Mouse (Mus musculus): ENCODE measurements at regions not wholly inside any gene's neighbourhood (a gene's known extent, or its start where the extent isn't known, plus 50 kb on each side); places are given as distances from the start of the nearest gene placed in this dataset.

GRCm38 (mm10) chr12:109951884-109952456 lies 326.9 kb upstream of the Dio3 start:
- no peak for DNase-seq (ENCODE audit: low spot score in 2 of 2)

- DNase-seq (ENCODE audit: low spot score in 2 of 2) = no peak
These were observed 325.9 kb upstream of the Dio3 start for GRCm38 (mm10) chr12:109952933-109953332.

GRCm38 (mm10) chr12:109957305-109957704 lies 321.6 kb upstream of the Dio3 start:
- DNase-seq (ENCODE audit: low spot score in 2 of 2) = no peak

- DNase-seq (ENCODE audit: low spot score in 2 of 2) = peak; percentile 23 to 60
These were observed 320.3 kb upstream of the Dio3 start for GRCm38 (mm10) chr12:109958357-109959085.

GRCm38 (mm10) chr12:109966776-109967175 lies 312.1 kb upstream of the Dio3 start:
- no peak for DNase-seq (ENCODE audit: low spot score in 2 of 2)

GRCm38 (mm10) chr12:109968303-109968702 lies 310.6 kb upstream of the Dio3 start:
- DNase-seq (ENCODE audit: low spot score in 2 of 2) = no peak

GRCm38 (mm10) chr12:109971508-109971907 lies 307.4 kb upstream of the Dio3 start:
- no peak for DNase-seq (ENCODE audit: low spot score in 2 of 2)

GRCm38 (mm10) chr12:109972366-109973015 lies 306.4 kb upstream of the Dio3 start:
- DNase-seq (ENCODE audit: low spot score in 2 of 2) = no peak

- DNase-seq (ENCODE audit: low spot score in 2 of 2) = no peak
These were observed 305.3 kb upstream of the Dio3 start for GRCm38 (mm10) chr12:109973598-109973997.

- DNase-seq (ENCODE audit: low spot score in 2 of 2) = no peak
These were observed 303.5 kb upstream of the Dio3 start for GRCm38 (mm10) chr12:109975176-109975972.

- no peak for DNase-seq (ENCODE audit: low spot score in 2 of 2)
These were observed 294.2 kb upstream of the Dio3 start for GRCm38 (mm10) chr12:109984651-109985050.

- DNase-seq (ENCODE audit: low spot score in 2 of 2) = no peak
These were observed 285.5 kb upstream of the Dio3 start for GRCm38 (mm10) chr12:109993410-109993809.

GRCm38 (mm10) chr12:110002717-110003116 lies 276.2 kb upstream of the Dio3 start:
- no peak for DNase-seq (ENCODE audit: low spot score in 2 of 2)

GRCm38 (mm10) chr12:110009136-110009535 lies 269.7 kb upstream of the Dio3 start:
- no peak for DNase-seq (ENCODE audit: low spot score in 2 of 2)

GRCm38 (mm10) chr12:110020541-110021470 lies 258.1 kb upstream of the Dio3 start:
- no peak for DNase-seq (ENCODE audit: low spot score in 2 of 2)

- no peak for DNase-seq (ENCODE audit: low spot score in 2 of 2)
These were observed 257.2 kb upstream of the Dio3 start for GRCm38 (mm10) chr12:110021690-110022089.

GRCm38 (mm10) chr12:110022631-110023030 lies 256.2 kb upstream of the Dio3 start:
- no peak for DNase-seq (ENCODE audit: low spot score in 2 of 2)

GRCm38 (mm10) chr12:110023192-110024101 lies 255.4 kb upstream of the Dio3 start:
- no peak for DNase-seq (ENCODE audit: low spot score in 2 of 2)

- DNase-seq (ENCODE audit: low spot score in 2 of 2) = no peak
These were observed 254.6 kb upstream of the Dio3 start for GRCm38 (mm10) chr12:110024295-110024694.

GRCm38 (mm10) chr12:110025171-110025570 lies 253.7 kb upstream of the Dio3 start:
- DNase-seq (ENCODE audit: low spot score in 2 of 2) = no peak
